Mouse (Mus musculus): Measurements from ENCODE around the gene Ptgir.
A peak's percentile ranks its signal among the peaks of the same experiment; 100 is the strongest.

DNA sequence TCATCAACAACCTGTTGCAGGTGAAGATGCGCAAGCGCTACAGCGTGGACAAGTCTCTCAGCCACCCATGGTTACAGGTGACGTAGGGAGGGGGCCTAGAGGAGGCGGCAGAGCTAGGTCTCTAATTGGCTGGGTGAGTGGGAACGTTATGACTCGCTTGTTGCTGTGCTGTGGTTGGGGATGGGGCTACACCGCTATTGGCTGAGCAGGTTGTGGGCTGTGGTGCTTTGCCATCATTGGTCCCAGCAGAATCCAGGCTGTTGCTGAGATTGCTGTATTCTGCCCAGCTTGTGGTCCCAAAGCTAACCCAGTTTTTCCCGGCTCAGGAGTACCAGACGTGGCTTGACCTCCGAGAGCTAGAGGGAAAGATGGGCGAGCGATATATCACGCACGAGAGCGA lies 36.8 kb upstream of the Ptgir start:
- TF ChIP-seq POLR2A (IDR thresholded peaks at IDR 0.05; ENCODE audit: extremely low read depth, insufficient read depth, low read length) (peak; percentile 93), CTCF (IDR thresholded peaks at IDR 0.05; ENCODE audit: extremely low read depth, insufficient read depth, low read length) (no peak)

Measured in cortical plate, adult 2 months (tissue).